Mouse (Mus musculus) kidney, adult 2 months (tissue): ENCODE measurements at regions not wholly inside any gene's neighbourhood (a gene's known extent, or its start where the extent isn't known, plus 50 kb on each side); places are given as distances from the start of the nearest gene placed in this dataset.

Experiments used
- CTCF ChIP-seq: fragments of 200-500 bp; conservative IDR thresholded peaks from 2 replicates; pipeline ENCODE4 v1.5.1; 2011; ENCODE audit warnings: low read depth, mild to moderate bottlenecking, control low read depth, low read length, moderate library complexity, mixed read lengths; ENCODE audit not compliant: insufficient read depth, insufficient read length
- POLR2A ChIP-seq: fragments of 200-500 bp; IDR thresholded peaks from one replicate; pipeline ENCODE4 v1.6.1; 2011; ENCODE audit warnings: low read depth, low read length, control low read depth

DNA sequence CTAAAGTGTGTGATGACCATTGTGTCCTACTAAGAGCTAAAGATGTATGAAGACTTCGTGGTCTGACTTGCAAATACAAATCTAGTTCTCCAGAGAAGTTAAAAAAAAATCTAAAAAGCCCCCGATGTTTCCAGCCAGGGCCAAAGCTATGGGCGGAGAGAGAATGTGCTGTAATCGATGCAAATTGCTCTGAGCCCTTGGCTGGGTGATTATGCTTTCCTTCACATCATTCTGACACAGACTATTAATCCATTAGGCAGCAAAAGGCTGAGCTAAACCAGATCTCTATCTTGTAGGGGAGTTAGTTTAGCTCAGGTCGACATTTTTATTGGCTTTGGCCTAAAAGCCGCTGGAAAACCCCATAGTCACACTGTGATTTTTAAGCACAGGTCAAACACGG lies 124.5 kb upstream of the Kcnj6 start:
- TF ChIP-seq CTCF: no peak
- TF ChIP-seq POLR2A: no peak
